Mouse (Mus musculus): ENCODE measurements around the gene Tspan15.

DNA sequence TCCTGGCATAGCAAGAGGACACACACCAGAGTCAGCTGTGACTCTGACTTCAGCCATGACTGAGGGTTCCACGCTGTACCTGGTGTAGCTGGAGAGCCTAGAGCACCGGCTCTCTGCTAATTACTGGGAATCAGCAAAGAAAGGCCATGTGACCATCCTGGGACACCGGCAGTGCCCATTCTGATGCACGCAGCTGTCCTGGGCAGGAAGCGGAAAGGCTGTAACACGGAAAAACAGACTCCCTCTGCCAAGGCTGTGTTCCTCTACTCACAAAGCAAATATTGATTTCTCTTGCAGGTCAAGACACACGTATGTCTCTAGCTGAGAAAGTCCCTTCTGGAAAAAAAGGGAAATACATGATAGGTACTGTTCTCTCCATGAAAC, 12.3 kb downstream of the Tspan15 start:
- no peak for TF ChIP-seq MYC (IDR thresholded peaks at IDR 0.05; ENCODE audit: low read depth, low read length)
- TF ChIP-seq POLR2A (IDR thresholded peaks at IDR 0.05; ENCODE audit: control insufficient read depth in 1 of 2, insufficient read depth in 1 of 2, low read depth in 1 of 2, low read length in 2 of 2, poor library complexity in 1 of 2), result no peak
- no peak for TF ChIP-seq MEF2A (IDR thresholded peaks at IDR 0.05; ENCODE audit: extremely low read depth, insufficient replicate concordance, low read depth, low read length, poor library complexity, severe bottlenecking)
- TF ChIP-seq TCF12 (IDR thresholded peaks at IDR 0.05; ENCODE audit: low read depth, low read length), result no peak
- TF ChIP-seq USF1 (IDR thresholded peaks at IDR 0.05; ENCODE audit: low read depth, low read length), result no peak
- TF ChIP-seq MYB (IDR thresholded peaks at IDR 0.05; ENCODE audit: low read depth, low read length), result no peak
- no peak for TF ChIP-seq TAL1 (IDR thresholded peaks at IDR 0.05; ENCODE audit: low read length)
- TF ChIP-seq POLR2AphosphoS5 (IDR thresholded peaks at IDR 0.05; ENCODE audit: borderline replicate concordance, low read depth, low read length), result no peak
- no peak for TF ChIP-seq CTCF (IDR thresholded peaks at IDR 0.05 in 2 of 3, conservative IDR thresholded peaks at IDR 0.05 in 1 of 3; ENCODE audit: control insufficient read depth in 1 of 3, insufficient read depth in 1 of 3, low read depth in 2 of 3, low read length in 3 of 3, poor library complexity in 1 of 3, severe bottlenecking in 1 of 3)
- TF ChIP-seq MAZ (IDR thresholded peaks at IDR 0.05; ENCODE audit: low read depth, low read length), result no peak

Data from MEL (cell line).